Mouse (Mus musculus) heart, adult 2 months (tissue): Measurements from ENCODE around the gene Ciita.

Source experiments
- CTCF ChIP-seq: fragments of 200-600 bp; IDR thresholded peaks from 2 replicates; pipeline ENCODE4 v1.8.1; 2022; ENCODE audit warnings: antibody characterized with exemption, mild to moderate bottlenecking, moderate library complexity
- POLR2A ChIP-seq: fragments of 200-500 bp; IDR thresholded peaks from 2 replicates; pipeline ENCODE4 v1.6.1; 2011; ENCODE audit warnings: mild to moderate bottlenecking, low read depth, low read length, control low read depth; ENCODE audit not compliant: insufficient read depth

DNA sequence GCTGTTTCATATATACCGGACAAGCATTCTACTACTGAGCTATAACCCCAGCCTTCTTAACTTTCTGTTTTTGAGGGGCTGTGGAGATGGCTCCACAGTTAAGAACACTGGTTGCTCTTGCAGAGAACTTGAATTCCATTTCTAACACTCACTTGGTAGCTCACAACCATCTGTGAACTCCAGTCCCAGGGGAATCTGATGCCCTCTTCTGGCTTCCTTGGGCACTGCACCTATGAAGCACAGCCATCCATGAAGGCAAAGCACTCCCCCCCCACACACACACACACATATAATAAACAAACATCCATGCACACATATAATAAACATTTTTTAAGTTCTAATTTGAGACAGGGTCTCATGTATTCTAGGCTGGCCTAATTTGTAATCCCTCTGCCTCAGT lies 43.0 kb downstream of the Ciita start:
- TF ChIP-seq POLR2A (no peak), CTCF (peak; percentile 73)
